ENCODE assay signal across 9 mouse cellular contexts in the genomic region with DNA sequence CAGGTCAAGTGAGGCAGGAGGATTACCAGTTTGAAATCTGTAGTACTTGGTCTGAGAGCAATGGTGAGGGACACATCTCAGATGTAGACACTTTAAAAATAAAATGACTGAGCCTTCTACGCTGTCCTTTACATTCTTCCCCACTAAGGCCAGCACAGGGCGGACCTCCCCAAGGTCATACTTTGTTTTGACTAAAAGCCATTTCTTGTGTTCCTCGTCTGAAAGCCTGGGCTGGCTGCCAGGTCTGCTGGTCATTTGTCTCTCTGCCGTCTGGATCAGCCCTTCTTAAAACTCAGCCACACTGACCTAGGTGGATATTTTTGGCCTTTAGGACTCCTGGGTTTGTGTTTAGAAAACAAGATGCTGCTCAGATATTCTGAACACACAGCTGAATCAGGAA. TPM values are rescaled to one million over a fixed set of nuclear protein-coding genes. Genes with fewer than 3 reads are reported as not detected.
DNase-seq lines count a peak whose midpoint lies in the region; TF ChIP-seq lines count a peak whose summit lies in the region.
"Had no signal": no experiment of that assay in that cellular context is flagged by ENCODE, and none has a peak within 500 bp of the region (broad histone marks: within the 10 kb centered on the region; RNA-seq: fewer than 3 reads in every experiment).

No protein-coding gene starts in this region.

- no peak for TF ChIP-seq POLR2A in brain, embryonic 14.5 days (IDR thresholded peaks at IDR 0.05; ENCODE audit: borderline replicate concordance, extremely low read depth, insufficient read depth, insufficient read length, poor library complexity, severe bottlenecking)

- intact Hi-C loops in gastrocnemius, postnatal 14 days (cut with DNase I; ENCODE audit: low total_unique reads) = no loop called here
- intact Hi-C loops in heart, postnatal 36 days (cut with DNase I) = no loop called here

- DNase-seq in gastrocnemius, postnatal 14 days = peak; percentile 20
- no peak for DNase-seq in gastrocnemius, adult 8-10 months (ENCODE audit: low spot score in 2 of 2)
- DNase-seq in brain, embryonic 14.5 days (ENCODE audit: low read depth) = peak; percentile 9
- peak; percentile 6 to 22 for DNase-seq in heart, postnatal 36 days
- peak; percentile 77 for DNase-seq in lung, postnatal 14 days
- DNase-seq in thymus, postnatal 36 days = no peak
- DNase-seq in yolk sac, embryonic 10.5 days (ENCODE audit: low spot score) = no peak
- DNase-seq in c-Kit-positive CD71-positive TER-119-positive erythroid progenitor cells, embryonic 14.5 days (ENCODE audit: low spot score) = no peak

- TF ChIP-seq CTCF in brain, embryonic 14.5 days (IDR thresholded peaks at IDR 0.05; ENCODE audit: borderline replicate concordance, extremely low read depth, insufficient read depth, insufficient read length) = no peak

RNA-seq across cellular contexts. Expression of a gene that starts 45.0 kb away (rescaled TPM):
- under 1 TPM in 1 of 2 experiments, not detected in 1; 0.08 TPM for total RNA-seq in gastrocnemius, postnatal 14 days (2021)
- not detected for total RNA-seq in gastrocnemius, adult 8-10 months (2022)
- polyA plus RNA-seq in brain, embryonic 14.5 days (2012; rRNA removed) = 0.68 and 1.4 TPM in 2 replicates
- total RNA-seq in heart, postnatal 36 days (2021) = under 1 TPM in 1 of 2 experiments, not detected in 1; 0.08 TPM
- total RNA-seq: megakaryocyte-erythroid progenitor cell, adult 5-6 weeks had no signal

Comparison
In these comparisons a context has a peak if more than half of its experiments do, and no peak if none do; other contexts are left out.
1. DNase-seq: peak in gastrocnemius, postnatal 14 days (single experiment), brain, embryonic 14.5 days (single experiment), heart, postnatal 36 days (2 of 2) and lung, postnatal 14 days (single experiment); none in gastrocnemius, adult 8-10 months (0 of 2), thymus, postnatal 36 days (0 of 2), yolk sac, embryonic 10.5 days (single experiment) and c-Kit-positive CD71-positive TER-119-positive erythroid progenitor cells, embryonic 14.5 days (single experiment).